Mouse (Mus musculus) ovary, adult 18-20 months (tissue): ENCODE data around the gene Plpp4.

Experiments
- DNase-seq: peaks from one replicate; pipeline ENCODE4 v3.0.0; 2022; ENCODE audit warnings: low spot score, mixed read lengths

Gene Plpp4

DNA sequence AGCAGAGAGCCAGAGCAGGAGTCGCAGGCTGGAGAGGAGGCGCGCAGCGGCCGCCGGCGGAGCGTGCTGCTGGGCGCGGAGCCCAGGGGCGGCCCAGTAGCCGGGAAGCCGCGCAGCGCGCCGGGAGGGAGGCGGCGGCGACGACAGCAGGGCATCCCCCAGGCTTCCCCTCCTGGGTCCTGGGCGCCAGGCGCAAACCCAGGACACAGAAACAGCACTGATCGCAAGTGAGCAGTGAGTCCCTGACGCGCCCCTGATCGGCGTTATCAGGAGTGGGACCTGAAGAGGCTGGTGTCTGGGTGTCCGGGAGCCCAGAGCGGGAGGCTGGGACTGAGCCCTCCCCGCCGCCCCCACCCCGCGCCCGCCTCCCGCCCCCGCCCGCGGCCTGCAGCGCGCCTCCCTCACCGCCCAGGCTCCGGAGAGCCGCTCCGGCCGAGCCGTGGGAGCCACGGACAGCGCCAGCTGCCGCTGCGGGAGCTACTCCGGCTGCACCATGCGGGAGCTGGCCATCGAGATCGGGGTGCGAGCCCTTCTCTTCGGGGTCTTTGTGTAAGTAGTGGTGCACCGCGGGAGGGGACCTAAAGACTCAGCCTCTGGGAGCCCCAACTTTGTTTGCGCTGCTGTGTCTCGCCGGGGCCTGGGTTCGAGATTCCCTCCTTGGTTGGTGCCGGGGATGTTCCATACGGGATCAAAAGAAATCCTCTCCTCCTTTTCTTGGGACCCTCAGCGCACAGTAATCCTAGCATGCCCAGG, at the start of gene Plpp4:
Gene Plpp4 (plus strand): TSS at position 411 of the 753 bp plus-strand sequence.
- DNase-seq = no peak

GRCm38 (mm10) chr7:129215926-129216543, 40.8 kb upstream of the Plpp4 start:
- no peak for DNase-seq

- no peak for DNase-seq
Observed at GRCm38 (mm10) chr7:129216547-129217195, 40.2 kb upstream of the Plpp4 start.

DNA sequence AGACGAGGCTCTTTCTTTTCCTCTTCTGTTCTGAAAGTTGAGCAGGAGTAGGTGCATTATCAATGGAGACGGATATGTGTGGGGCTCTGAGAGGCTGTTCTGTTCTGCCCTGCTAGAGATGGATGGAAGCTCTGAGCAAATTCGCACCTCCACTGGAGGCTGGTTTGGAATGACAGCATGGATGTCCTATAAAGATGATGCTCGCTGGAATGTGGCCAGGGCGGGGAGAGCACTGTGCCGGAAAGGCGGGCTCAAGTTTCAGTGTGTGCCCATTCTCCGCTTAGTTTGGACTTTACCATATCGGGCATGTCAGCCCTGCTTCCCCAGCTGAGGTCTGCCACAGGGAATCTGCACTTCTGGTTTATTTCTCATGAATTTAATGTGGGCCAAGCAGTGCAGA, 35.9 kb upstream of the Plpp4 start:
- no peak for DNase-seq

DNA sequence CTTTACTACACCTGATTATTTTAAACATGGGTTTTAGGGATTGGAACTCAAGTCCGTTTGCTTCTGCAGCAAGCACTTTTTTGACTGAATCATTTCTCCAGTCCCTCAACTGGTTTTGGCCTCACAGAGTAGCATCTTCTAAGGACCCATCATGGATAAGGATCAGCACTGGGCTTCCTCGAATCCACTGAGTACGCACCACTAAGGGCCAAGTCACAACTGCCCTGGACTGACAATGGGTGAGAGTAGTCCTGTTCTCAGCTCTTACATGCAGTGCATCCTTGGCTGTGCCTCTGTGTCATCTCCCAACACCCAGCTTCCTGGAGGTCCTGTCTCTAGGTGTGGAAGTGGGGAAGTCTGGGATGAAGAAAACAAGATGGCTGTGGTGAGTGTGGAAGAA, 35.2 kb upstream of the Plpp4 start:
- DNase-seq = no peak

GRCm38 (mm10) chr7:129235410-129235809, 21.4 kb upstream of the Plpp4 start:
- DNase-seq = no peak

DNA sequence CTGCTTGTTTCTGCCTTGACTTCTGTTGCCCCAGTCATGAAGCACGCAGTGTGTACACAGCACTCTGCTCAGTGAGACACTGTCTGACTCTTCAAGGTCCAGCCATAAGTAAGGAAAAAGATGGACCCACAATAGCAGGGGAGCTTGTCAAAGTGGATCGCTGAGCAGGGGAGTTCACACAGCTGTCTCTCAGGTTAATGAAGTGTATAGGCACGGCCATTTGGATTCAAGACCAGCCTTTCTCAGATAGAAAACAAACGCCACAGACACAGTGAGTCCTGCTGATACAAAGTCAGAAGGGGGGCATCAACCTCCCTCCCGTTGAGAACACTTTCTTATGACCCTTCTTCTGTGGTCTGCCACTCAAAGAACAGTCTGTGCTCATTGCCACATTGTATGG, 20.8 kb upstream of the Plpp4 start:
- DNase-seq = no peak

DNA sequence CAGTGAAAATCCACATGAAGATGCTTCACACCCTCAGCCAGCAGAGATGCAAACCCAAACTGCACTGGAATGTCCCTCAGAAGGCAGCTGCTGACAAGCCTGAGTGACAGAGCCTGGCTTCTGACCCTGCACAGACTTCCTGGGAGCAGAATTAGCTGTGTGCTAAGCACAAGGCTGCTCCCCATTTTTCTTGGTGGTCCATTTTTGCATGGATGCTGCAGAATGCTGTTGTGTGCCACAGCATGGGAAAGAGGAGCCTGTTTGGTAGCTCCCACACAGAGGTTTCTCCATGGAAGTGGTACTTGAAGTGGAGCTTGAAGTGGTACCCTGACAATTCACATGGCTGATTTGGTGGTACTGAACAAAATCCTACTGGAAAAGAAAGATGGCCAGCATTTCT, 5.8 kb upstream of the Plpp4 start:
- DNase-seq = no peak

DNA sequence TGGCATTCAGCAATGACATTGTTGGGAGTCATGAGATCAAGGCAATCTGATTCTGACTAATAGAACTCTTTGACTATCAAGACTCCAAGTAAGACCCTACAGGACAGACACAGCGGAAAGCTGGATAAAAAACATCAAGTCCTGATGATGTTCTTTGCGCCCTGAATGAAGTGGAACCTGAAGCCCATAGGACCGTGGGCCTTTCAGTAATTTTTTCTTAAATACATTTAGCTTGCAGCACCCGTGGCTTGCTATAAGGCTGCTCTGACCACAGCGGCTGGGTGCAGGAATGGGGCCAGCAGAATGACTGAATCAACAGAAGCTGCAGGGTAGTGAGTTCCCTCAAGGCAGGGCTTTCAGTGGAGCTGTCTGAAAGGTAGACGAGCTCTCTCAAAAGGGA, 3.4 kb upstream of the Plpp4 start:
- DNase-seq = no peak

DNA sequence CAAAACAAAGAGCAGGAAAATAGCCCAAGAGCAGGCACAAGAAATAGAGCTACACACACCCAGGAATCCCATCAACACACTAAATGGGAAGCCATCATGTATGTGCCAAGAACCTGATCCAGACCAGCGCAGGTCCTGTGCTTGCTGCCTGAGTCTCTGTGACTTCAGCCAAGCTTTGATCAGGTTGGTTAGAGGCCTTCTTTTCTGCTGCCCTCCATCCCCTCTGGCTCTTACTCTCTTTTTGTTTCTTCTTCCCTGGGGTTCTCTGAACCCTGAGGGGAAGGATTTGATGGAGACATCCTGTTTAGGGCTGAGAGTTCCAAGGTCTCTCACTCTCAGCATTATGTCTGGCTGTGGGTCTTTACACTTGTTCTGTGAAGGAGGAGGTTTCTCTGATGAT, 2.7 kb upstream of the Plpp4 start:
- no peak for DNase-seq

GRCm38 (mm10) chr7:129255406-129255805, 1.4 kb upstream of the Plpp4 start:
- DNase-seq = no peak

- no peak for DNase-seq
Observed at GRCm38 (mm10) chr7:129257374-129258018, 665 bp downstream of the Plpp4 start.

DNA sequence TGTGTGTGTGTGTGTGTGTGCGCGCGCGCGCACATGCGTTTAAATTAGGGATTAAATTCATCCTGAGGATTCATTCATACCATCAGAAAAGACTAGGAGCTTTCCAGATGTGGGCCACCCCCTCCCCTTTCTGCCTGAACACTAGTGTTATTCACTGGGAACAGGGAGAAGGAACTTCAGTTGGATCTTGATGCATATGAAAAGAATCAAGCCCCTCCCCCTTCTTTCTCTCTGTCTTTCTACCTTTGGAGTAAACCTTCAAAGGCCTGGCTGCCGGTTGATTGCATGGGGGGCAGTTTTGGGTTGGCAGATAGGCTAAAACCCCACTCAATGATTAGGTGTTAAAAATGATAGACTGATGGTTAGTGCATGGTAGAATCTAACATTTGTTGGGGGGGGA, 1.5 kb downstream of the Plpp4 start:
- no peak for DNase-seq

DNA sequence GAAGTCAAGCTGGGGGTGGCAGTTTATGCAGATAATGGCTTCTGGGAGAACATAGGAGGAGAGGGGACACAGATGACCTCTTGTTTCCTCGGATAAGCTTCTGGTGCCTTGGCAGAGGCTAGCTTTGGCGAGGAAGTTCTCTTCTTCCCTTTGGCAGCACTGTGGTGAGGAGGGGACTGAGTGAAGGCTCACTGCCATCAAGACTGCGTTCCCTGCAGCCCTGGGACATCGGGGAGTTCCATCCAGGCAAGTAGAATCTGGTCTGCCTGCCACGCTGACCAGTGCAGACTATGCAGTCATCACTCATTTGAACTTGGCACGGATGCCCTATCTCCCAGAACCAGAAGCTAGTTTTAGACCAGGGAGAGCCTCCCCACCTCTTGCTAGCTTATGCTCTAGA, 2.4 kb downstream of the Plpp4 start:
- no peak for DNase-seq

DNA sequence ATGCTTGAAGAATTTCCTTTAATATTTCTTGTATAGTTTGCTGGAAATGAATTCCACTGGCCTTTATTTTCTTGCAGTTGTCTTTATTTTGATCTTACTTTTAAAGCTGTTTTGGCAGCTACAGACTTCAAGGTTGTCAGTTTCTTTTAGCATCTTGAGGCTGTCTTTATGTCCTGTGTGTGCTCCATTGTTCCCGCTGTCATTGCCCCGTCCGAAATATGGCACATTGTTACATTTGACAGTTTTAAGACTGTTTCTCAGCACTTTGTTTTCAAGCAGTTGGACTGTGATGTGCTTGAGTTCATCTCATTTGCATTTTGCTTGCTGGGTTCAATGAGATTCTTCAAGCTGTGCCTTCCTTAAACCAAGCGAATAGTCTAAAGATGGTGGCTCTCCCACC, 17.0 kb downstream of the Plpp4 start:
- DNase-seq = no peak

- no peak for DNase-seq
Observed at GRCm38 (mm10) chr7:129274726-129275125, 17.9 kb downstream of the Plpp4 start.

DNA sequence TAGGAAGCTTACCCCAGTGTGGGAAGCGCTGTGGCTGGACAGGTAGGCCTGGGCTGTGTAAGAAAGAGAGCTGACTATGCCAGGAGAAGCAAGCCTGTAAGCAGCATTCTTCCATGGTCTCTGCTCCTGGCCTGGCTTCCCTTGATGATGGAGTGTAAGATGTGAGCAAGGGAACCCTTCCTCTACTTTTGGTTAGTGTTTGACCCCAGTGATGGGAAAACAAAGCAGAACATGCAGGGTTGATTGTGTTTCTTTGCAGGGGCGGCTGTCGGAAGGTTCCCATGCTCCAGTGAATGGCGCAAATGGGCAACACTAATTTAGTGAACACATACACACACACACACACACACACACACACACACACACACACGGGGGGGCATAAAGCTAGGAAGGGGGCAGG, 20.9 kb downstream of the Plpp4 start:
- DNase-seq = no peak

DNA sequence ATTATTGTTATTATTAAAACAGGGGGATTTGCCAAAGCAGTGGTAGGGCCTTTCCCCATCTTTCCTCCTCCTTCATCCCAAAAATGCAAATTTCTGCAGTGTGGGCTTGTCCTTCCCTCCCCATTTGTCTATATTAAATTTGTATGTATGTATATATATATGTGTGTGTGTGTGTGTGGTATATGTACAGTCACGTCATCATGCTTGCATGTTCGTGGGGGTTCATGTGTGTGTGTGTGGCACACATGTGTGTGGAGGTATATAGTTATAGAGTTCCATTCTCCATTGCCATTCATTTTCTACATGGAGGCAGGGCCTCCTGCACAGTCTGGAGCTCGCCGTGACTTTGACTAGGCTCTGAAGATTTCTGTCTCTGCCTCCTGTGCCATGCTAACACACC, 22.0 kb downstream of the Plpp4 start:
- no peak for DNase-seq

GRCm38 (mm10) chr7:129279261-129279660, 22.4 kb downstream of the Plpp4 start:
- no peak for DNase-seq

GRCm38 (mm10) chr7:129281966-129282365, 25.1 kb downstream of the Plpp4 start:
- DNase-seq = no peak

DNA sequence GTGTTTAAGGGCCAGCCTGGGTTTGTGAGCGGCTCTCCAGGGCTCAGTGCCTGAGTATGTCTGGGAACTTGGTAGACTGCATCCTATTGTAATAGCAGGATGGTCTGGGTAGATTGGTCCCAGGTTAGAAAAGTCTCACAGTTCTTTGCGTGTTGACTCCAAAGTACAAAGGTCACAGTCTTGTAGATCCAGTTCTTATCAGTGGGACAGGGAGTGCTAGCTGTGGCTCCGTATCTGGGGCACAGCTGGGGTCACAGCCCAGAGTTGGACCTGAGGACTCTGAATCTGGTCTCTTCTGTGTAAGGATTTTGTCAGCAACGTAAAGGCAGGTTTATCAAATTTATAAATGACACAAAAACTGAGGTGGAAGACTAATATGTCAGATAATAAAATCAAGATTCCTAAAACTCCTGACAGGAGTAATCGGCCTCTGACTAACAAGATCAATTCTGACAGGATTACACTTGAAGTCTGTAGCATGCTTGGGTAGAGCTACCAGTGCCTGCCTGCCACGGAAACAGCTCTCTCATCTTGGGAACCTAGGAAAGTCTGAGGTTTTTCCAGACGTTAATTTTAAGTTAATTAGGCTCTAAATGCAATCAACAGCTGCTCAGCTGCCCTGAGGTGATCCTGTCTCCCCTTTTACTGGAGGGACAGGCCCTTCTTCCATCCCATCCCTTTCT, 28.5 kb downstream of the Plpp4 start:
- DNase-seq = no peak

DNA sequence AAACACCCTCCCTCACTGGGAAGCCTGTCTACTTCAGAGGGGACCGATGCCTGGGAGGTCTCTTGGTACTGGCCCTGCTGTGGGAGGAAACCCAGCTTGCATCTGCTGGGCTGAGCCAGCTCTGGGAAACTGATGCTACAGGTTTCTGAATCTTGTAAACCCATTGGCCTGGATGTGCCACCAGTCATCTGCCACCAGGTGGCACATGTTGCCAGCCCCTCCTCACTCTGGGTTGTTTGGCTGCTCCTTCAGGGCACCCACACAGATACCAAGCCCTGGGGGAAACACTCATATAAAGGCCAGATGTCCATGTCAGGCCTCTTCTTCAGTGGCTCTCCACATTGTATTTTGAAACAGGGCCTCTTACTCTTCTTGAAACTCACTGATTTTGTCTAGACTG, 36.4 kb downstream of the Plpp4 start:
- DNase-seq = no peak
